Mouse (Mus musculus) R1 (cell line): ENCODE results near the gene Ciao2a.
A peak's percentile ranks its signal among the peaks of the same experiment; 100 is the strongest.

Source experiments
- DNase-seq: peaks from one replicate; pipeline ENCODE4 v3.0.0-alpha.2; 2018; ENCODE audit warnings: low read depth, low spot score

The Ciao2a gene

DNA sequence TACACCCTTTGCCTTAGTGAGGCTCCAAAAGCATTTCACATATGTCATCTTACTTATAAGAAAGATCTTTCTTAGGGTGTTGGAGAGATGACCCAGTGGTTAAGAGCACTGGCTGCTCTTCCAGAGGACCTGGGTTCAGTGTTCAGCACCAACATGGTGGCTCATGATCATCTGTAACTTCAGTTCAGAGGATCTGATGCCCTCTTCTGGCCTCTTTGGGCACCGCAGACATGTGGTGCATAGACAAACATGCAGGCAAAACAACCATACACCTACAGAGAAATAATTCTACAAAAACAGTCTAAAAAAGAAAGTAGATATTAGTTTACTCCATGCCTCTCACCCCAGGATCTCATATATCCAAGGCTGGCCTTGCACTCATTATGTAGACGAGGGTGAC, 33.7 kb downstream of the Ciao2a start:
- DNase-seq, result peak; percentile 56

DNA sequence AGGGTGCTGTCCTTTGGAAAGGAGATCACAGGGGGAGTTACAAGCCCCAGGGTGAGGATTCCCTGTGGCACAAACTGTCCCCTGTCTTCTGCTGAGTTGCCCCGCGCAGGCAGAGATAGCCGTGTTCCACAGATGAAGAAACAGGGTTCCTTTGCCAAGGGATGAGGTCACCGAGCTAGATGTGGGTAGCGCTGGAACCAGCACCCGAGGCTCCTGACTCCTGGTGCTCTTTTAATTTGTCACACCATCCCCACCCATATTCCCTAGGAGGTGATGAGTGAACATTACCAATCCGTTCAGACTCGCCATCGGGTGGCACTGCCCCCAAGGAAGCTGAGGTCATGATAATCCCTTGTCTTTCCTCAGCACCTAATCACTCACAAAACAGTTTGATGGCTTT, 36.6 kb downstream of the Ciao2a start:
- DNase-seq, result no peak

DNA sequence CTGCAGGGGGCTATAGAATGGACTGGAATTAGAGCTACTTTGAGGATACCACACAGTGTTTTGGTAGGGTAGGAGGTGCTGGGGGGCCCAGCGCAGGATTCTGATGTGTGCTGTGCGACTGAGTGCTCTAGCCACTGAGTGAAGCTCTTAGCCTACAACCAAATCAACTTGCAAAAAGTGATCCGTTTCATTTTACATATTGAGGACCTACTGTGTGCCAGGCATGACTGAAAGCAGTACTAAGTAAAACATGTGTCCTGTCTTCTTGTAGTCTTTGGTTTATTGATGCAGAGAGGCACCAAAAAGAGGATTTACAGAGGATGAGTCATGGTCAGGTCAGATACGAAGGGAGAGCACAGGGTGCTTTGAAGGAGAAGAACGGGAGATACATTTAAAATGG, 40.8 kb downstream of the Ciao2a start:
- DNase-seq, result no peak

DNA sequence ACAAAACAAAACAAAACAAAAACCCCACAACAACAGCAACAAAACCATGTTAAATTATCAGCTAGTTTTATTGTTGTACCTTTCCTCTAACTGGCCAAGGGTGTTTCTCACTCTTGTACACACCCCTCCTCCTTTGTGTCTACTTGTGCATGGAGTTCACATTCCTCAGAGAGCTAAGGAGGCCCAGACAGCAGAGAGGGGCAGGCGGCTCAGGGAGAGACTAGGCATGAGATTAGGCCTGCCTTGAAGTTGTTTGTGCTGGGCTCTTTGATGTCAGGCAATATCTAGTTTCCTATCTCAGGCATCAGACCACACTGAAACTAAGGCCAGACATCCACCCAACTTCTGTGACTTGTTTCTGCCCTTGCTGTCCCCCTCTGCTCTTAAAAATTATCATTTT, 41.8 kb downstream of the Ciao2a start:
- DNase-seq, result no peak

DNA sequence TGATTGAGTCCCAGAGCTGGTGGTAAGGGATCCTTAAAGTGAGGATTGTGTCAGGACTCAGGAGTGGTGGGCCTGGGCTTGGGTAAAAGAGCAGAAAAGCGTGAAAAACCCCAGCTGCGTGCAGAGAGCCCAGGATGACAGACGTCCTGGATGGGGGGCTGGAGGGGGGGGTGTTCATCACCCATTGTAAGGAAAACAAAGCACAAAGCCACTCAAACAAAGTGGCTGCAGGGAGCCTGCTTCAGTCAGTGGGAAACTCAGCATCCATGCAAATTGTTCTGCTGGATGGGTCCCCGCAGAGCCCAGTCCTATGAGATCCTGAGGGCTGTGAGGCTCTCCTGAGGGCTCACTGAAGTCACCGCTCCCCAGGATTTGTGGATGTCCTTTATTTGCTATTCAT, 44.1 kb downstream of the Ciao2a start:
- peak; percentile 56 for DNase-seq

DNA sequence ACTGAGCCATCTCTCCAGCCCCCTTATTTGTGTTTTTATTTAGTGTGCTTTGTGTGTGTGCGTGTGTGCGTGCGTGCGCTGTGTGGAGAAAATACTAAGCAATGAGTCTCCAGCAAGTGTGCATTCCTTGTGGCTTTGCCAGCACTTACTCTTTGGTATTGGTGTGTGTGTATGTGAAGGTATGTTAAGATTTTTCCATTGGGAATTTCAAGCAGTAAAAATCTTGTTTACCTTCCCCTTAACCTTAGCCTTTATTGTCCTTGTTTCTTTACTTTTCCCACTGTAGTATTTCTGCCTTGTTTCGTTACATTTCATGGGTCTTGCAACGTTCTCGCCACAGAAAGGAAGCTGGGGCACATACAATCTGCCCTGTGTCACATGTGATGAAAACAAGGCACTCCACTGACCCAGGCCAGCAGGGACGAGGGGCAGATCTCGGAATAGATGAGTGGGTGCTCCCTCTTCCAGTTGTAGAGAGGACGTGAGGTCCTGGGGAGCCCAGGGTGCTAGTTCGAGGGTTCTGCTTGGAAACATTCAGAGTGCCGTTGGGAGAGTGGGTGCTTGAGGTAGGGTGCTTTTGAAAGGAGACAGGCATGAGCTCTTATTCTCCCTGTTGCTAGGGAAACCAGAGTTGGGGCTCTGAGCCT, 45.0 kb downstream of the Ciao2a start:
- DNase-seq, result no peak

DNA sequence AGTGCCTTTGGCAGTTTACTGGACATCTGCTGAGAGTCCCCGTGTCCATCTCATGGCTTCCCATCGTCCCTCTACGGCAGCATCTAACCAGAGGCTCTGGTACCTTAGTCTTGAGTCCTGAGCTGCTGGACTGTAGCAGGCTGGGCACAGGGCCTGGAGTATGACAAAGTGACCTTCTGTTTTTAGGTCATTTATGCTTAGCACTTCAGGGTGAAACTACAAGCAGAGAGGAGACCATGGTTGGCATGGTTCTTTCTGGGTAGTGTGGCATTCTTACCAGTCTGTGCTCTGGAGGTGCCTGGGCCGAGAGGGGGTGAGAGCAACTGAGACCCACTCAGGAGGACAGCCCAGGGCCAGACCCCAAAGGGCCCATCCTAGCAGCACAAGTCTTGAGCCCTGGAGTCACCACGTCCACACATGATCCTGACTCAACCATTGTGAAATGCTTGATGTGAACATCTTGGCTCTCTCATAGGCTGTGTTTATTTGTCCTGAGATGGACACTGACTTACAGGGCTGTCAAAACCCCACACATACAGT, 47.0 kb downstream of the Ciao2a start:
- no peak for DNase-seq

DNA sequence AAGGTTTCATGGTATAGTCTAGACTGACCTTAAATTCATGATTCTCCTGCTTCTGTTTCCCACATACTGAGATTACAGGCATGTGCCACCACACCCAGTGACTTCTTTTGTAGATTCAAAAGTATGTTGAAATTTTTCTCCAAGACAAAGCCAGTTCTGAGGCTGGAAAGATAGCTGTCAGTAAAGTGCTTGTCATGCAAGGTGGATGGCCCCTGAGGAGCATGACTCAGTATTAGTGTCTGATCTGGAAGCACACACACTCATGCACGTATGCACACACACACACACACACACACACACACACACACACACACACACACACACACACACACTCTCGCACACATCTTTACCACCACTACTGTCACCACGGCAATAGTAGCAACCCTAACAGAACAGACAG, 48.6 kb downstream of the Ciao2a start:
- DNase-seq, result no peak

DNA sequence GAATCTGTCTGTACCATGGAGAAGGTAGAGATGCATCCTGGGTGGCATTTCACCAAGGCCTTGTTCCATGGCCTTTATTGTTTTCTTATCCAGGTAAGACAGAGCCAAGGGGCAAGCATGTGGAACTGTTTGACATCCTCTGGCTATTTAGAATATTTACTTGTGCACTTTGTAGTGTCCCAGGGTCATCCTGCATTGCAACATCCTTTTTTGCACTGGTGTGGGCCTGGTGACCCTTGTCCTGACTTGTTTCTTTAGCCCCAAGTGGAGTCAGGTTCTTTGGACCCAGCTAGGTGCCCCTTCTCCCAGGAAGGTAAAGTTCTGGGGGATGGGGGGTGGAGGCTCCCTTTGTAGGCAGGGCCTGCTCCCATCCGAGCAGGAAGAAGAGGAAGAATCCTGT, 51.6 kb downstream of the Ciao2a start:
- DNase-seq, result no peak

DNA sequence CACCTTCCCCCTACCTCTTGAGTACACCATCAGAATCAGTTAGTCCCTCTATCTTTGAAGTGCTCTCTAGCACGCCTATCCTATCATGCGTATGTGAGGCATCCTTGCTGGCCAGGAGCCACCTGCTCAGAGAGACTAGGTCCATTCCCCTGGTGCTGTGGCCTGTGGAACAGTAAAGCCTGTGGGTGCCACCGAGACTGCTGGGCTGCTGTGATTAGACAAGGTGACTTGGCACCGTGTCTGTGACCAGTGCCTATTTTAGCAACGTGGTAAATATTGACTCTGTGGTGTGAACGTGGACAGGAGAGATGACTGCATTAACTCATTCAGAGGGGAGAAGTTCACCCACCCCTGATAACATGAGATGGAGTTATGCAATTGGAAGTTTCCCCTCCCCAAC, 53.4 kb downstream of the Ciao2a start:
- DNase-seq, result no peak

DNA sequence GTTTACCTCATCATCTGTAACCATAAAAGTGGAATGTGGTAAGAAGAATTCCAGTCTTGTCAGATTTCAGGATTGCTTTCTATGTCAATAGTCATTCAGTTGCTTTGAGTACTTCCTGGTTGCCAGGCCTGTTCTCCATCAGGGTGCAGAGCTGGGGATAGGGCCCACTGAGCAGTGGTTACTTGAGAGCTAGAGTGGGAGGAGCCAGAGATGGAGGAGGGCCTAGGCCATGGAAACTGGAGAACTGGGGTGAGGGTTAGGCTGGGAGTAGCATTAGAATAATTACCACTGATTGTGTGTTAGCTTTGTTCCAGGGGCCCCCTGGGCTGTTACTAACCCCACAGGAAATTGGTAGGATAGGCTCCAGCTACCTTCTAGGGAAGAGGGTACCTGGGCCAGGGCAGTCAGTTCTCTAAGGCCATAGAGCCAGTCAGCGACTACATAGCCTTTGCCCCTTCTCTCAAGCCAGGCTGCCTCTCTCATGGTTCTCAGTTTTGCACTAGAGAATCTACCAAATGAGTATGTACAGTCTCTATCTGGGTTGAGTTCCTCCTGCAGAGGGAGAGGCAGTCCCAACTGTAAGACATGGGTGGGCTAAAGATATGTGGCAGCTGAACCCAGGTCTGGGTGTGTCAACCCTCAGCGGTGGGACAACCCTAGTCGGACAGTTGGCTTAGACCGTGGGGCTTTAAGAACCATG, 54.9 kb downstream of the Ciao2a start:
- DNase-seq, result peak; percentile 86

DNA sequence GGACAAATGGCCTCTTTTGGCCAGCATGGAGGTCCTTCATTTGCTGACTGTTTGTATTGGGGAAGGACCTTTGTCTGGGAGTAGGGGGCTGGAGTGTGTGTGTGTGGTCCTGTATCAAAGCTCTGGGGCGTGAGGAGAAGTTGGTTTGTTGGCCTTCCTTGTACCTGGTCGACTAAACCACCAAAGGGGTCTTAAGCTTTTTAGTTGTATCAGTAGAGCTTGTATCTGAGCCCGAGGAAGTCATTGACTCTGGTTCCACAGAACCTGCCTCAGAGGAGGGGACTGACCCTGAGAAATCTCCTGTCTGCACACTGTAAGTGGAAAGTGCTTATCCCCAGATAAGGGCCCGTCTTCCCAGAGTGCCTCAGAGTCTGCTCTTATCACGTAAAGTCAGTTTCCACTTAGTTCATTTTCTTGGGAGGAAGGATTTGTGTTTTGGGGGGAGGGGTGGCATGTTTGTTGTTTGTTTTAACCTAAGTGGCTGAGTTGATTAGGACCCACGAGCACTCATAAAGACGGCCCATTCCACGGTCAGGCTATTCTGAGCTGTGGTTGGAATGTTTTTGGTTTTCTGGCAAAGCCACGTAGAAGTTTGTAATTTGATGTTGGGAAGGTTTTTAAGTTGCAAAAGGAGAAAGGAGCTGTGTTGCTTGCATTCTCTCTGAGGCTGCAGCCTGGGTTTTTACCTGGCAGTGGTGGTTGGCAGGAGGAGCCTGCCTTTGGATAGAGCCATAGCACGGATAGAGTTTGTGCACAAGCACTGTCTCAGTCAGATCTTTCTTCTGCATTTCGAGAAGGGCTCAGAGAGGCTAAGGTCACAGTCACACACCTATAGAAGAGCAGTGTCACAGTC, 55.6 kb downstream of the Ciao2a start:
- DNase-seq, result no peak

DNA sequence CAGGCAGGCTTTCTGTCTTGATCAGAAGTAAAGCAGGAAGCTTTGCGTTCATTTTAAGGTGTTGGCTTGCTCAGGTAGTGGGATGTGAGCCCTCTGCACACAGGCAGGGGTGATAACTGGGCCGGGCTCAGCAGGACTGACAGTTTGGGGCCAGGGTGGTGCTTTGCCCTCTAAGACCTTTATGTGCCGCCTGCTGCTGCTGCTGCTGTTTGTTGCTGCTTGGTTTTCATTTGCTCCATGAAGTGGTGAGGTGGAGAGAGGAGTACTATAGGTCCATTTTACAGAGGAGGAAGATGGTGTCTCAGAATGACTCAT, 56.2 kb downstream of the Ciao2a start:
- DNase-seq, result no peak

DNA sequence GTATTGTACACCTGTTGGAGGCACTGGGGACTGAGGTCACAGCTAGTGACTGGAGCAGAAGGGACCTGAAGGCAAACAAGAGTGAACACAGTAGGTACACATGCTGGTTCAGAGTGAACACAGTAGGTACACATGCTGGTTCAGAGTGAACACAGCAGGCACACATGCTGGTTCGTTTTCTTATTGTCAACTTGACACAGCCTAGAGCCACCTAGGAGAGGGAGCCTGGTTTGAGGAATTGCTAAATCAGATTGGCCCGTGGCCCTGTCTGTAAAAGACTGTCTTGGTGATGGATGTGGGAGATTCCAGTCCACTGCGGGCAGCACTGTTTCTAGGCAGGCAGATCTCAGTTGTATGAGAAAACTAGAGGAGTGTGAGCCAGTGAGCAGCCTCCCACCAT, 56.6 kb downstream of the Ciao2a start:
- no peak for DNase-seq

DNA sequence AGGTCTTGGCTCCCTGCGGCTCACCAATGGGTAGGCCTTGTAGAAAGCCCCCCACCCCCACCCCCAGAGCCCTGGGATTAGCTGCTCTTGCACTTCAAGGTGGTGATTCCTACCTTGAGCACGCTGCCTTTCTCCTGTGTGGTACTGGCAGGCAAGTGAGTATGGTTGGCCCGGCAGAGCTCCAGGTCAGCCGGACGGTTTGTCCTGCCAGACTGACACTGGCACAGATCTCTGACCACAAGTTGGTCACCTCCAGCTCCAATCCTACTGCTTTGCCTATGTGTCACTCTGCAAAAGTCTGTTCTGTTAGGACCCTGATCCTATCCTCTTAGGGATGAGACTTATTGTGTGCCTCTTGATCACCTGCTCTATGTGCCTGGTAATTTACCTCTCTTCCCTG, 58.2 kb downstream of the Ciao2a start:
- DNase-seq, result no peak

DNA sequence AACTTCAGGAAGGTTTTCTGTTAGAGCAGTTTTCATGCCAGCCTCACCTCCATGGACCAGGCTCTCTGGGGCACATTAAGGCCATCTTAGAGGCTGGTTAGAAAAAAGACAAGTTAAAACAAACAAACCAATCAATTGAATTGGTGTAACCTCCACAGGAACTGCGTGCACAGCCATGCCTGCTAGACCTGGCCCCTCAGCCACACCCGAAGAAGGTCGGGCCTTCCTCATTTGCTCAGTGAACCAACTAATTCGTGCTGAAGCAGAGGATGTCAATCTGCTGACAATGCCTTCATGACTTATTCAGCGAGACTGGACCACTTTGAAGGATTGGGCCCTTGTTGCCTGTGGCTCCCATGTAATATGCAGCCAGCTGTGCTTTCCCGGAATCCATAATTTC, 60.0 kb downstream of the Ciao2a start:
- no peak for DNase-seq
